Mouse (Mus musculus): Measurements from ENCODE around the gene Aldh1b1.

Gene Aldh1b1

GRCm38 (mm10) chr4:45785959-45786358 is 12.9 kb upstream of the Aldh1b1 start:
- no peak for DNase-seq (ENCODE audit: low spot score)

GRCm38 (mm10) chr4:45786674-45787073 is 12.1 kb upstream of the Aldh1b1 start:
- no peak for DNase-seq (ENCODE audit: low spot score)

GRCm38 (mm10) chr4:45788446-45789081 is 10.3 kb upstream of the Aldh1b1 start:
- DNase-seq (ENCODE audit: low spot score), result no peak

GRCm38 (mm10) chr4:45789263-45789958 is 9.4 kb upstream of the Aldh1b1 start:
- no peak for DNase-seq (ENCODE audit: low spot score)

- no peak for DNase-seq (ENCODE audit: low spot score)
These were observed 8.8 kb upstream of the Aldh1b1 start for GRCm38 (mm10) chr4:45790018-45790417.

- no peak for DNase-seq (ENCODE audit: low spot score)
These were observed 3.5 kb upstream of the Aldh1b1 start for GRCm38 (mm10) chr4:45795191-45795811.

- DNase-seq (ENCODE audit: low spot score), result no peak
These were observed 2.1 kb upstream of the Aldh1b1 start for GRCm38 (mm10) chr4:45796760-45797159.

- DNase-seq (ENCODE audit: low spot score), result no peak
These were observed 1.2 kb downstream of the Aldh1b1 start for GRCm38 (mm10) chr4:45799956-45800537.

GRCm38 (mm10) chr4:45802900-45803299 is 4.1 kb downstream of the Aldh1b1 start:
- DNase-seq (ENCODE audit: low spot score), result no peak

- DNase-seq (ENCODE audit: low spot score), result no peak
These were observed 9.2 kb downstream of the Aldh1b1 start for GRCm38 (mm10) chr4:45808034-45808433.

GRCm38 (mm10) chr4:45811250-45811649 is 12.4 kb downstream of the Aldh1b1 start:
- DNase-seq (ENCODE audit: low spot score), result no peak

- no peak for DNase-seq (ENCODE audit: low spot score)
These were observed 16.7 kb downstream of the Aldh1b1 start for GRCm38 (mm10) chr4:45815542-45815941.

- DNase-seq (ENCODE audit: low spot score), result no peak
These were observed 20.0 kb downstream of the Aldh1b1 start for GRCm38 (mm10) chr4:45818814-45819207.

GRCm38 (mm10) chr4:45819208-45819931 is 20.5 kb downstream of the Aldh1b1 start:
- no peak for DNase-seq (ENCODE audit: low spot score)

GRCm38 (mm10) chr4:45820074-45820830 is 21.4 kb downstream of the Aldh1b1 start:
- DNase-seq (ENCODE audit: low spot score), result no peak

- DNase-seq (ENCODE audit: low spot score), result no peak
These were observed 23.2 kb downstream of the Aldh1b1 start for GRCm38 (mm10) chr4:45821995-45822394.

- no peak for DNase-seq (ENCODE audit: low spot score)
These were observed 24.2 kb downstream of the Aldh1b1 start for GRCm38 (mm10) chr4:45822781-45823575.

- DNase-seq (ENCODE audit: low spot score), result no peak
These were observed 25.4 kb downstream of the Aldh1b1 start for GRCm38 (mm10) chr4:45824049-45824760.

GRCm38 (mm10) chr4:45824761-45825556 is 26.1 kb downstream of the Aldh1b1 start:
- no peak for DNase-seq (ENCODE audit: low spot score)
